Mouse (Mus musculus): Measurements from ENCODE around the gene Zfp553. TPM values are rescaled to one million over a fixed set of nuclear protein-coding genes. Genes with fewer than 3 reads are reported as not detected.

Zfp553 gene
- polyA plus RNA-seq, 1 experiment from 2014 or later: 7.4 TPM

GRCm38 (mm10) chr7:127188305-127189276 lies 44.3 kb upstream of the Zfp553 start:
- WGBS: 78% methylated on average over 17 of the region's 17 CpGs
- Histone ChIP-seq H3K27me3 (replicated peaks; ENCODE audit: control insufficient read depth, insufficient read depth, low read length) (no peaks in the 10 kb centered on the region), H3K4me2 (replicated peaks; ENCODE audit: low read depth) (no peak overlapping the region), H3K4me1 (replicated peaks; ENCODE audit: control insufficient read depth, insufficient read depth, low read length) (0 out of 2 replicates have a peak, but pooled peaks cover 6% of the 10 kb centered on the region), H3K9ac (ENCODE audit: low read depth, low read length) (no peak overlapping the region), H3K27ac (ENCODE audit: low read depth, low read length) (no peak overlapping the region), H3K4me3 (ENCODE audit: low read depth, low read length) (no peak overlapping the region), H3K9me3 (ENCODE audit: control insufficient read depth) (no peaks in the 10 kb centered on the region), H3K36me3 (ENCODE audit: control insufficient read depth, insufficient read depth) (peaks cover 25% of the 10 kb centered on the region)
- no peak for TF ChIP-seq CTCF (IDR thresholded peaks at IDR 0.05; ENCODE audit: low read depth)
- ATAC-seq: no peak

- Histone ChIP-seq H3K9me3 (ENCODE audit: control insufficient read depth) (no peaks in the 10 kb centered on the region), H3K27ac (ENCODE audit: low read depth, low read length) (no peak overlapping the region), H3K9ac (ENCODE audit: low read depth, low read length) (no peak overlapping the region), H3K4me1 (replicated peaks; ENCODE audit: control insufficient read depth, insufficient read depth, low read length) (peaks cover 11% of the 10 kb centered on the region; the same call in 1 of the 2 replicates), H3K4me2 (replicated peaks; ENCODE audit: low read depth) (no peak overlapping the region), H3K4me3 (ENCODE audit: low read depth, low read length) (no peak overlapping the region), H3K36me3 (ENCODE audit: control insufficient read depth, insufficient read depth) (peaks cover 33% of the 10 kb centered on the region), H3K27me3 (replicated peaks; ENCODE audit: control insufficient read depth, insufficient read depth, low read length) (no peaks in the 10 kb centered on the region)
- 77% methylated on average over 6 of the region's 6 CpGs for WGBS
- ATAC-seq: no peak
- TF ChIP-seq CTCF (IDR thresholded peaks at IDR 0.05; ENCODE audit: low read depth): no peak
Observed at GRCm38 (mm10) chr7:127190672-127191071, 42.2 kb upstream of the Zfp553 start.

GRCm38 (mm10) chr7:127192989-127193388 lies 39.9 kb upstream of the Zfp553 start:
- 85% methylated on average over 5 of the region's 5 CpGs for WGBS

GRCm38 (mm10) chr7:127194011-127194632 lies 38.7 kb upstream of the Zfp553 start:
- H3K4me2 ChIP-seq (replicated peaks; ENCODE audit: low read depth): peak overlapping the region; percentile 79; the same call in 1 of the 2 replicates
- no peak for TF ChIP-seq CTCF (IDR thresholded peaks at IDR 0.05; ENCODE audit: low read depth)
- ATAC-seq: no peak
- peaks cover 54% of the 10 kb centered on the region for H3K36me3 ChIP-seq (ENCODE audit: control insufficient read depth, insufficient read depth)
- H3K4me3 ChIP-seq (ENCODE audit: low read depth, low read length): no peak overlapping the region
- H3K27ac ChIP-seq (ENCODE audit: low read depth, low read length): 0 out of 2 replicates have a peak overlapping the region, but pooled peaks have one; percentile 15
- no peak overlapping the region for H3K9ac ChIP-seq (ENCODE audit: low read depth, low read length)
- 81% methylated on average over 17 of the region's 17 CpGs for WGBS
- H3K4me1 ChIP-seq (replicated peaks; ENCODE audit: control insufficient read depth, insufficient read depth, low read length): peaks cover 18% of the 10 kb centered on the region; the same call in 1 of the 2 replicates
- no peaks in the 10 kb centered on the region for H3K27me3 ChIP-seq (replicated peaks; ENCODE audit: control insufficient read depth, insufficient read depth, low read length)
- no peaks in the 10 kb centered on the region for H3K9me3 ChIP-seq (ENCODE audit: control insufficient read depth)

More at GRCm38 (mm10) chr7:127192989-127193388, 39.9 kb upstream of the Zfp553 start:
- Histone ChIP-seq H3K4me2 (replicated peaks; ENCODE audit: low read depth) (no peak overlapping the region), H3K9ac (ENCODE audit: low read depth, low read length) (no peak overlapping the region), H3K36me3 (ENCODE audit: control insufficient read depth, insufficient read depth) (peaks cover 43% of the 10 kb centered on the region), H3K27me3 (replicated peaks; ENCODE audit: control insufficient read depth, insufficient read depth, low read length) (no peaks in the 10 kb centered on the region), H3K4me3 (ENCODE audit: low read depth, low read length) (no peak overlapping the region), H3K4me1 (replicated peaks; ENCODE audit: control insufficient read depth, insufficient read depth, low read length) (peaks cover 18% of the 10 kb centered on the region; the same call in 1 of the 2 replicates), H3K9me3 (ENCODE audit: control insufficient read depth) (no peaks in the 10 kb centered on the region), H3K27ac (ENCODE audit: low read depth, low read length) (peak overlapping the region; percentile 60)
- ATAC-seq: no peak
- TF ChIP-seq CTCF (IDR thresholded peaks at IDR 0.05; ENCODE audit: low read depth): no peak

- Histone ChIP-seq H3K4me2 (replicated peaks; ENCODE audit: low read depth) (peak overlapping the region; percentile 79), H3K9me3 (ENCODE audit: control insufficient read depth) (no peaks in the 10 kb centered on the region), H3K36me3 (ENCODE audit: control insufficient read depth, insufficient read depth) (peaks cover 59% of the 10 kb centered on the region), H3K27me3 (replicated peaks; ENCODE audit: control insufficient read depth, insufficient read depth, low read length) (no peaks in the 10 kb centered on the region), H3K27ac (ENCODE audit: low read depth, low read length) (no peak overlapping the region), H3K4me1 (replicated peaks; ENCODE audit: control insufficient read depth, insufficient read depth, low read length) (peaks cover 18% of the 10 kb centered on the region; the same call in 1 of the 2 replicates), H3K9ac (ENCODE audit: low read depth, low read length) (0 out of 2 replicates have a peak overlapping the region, but pooled peaks have one; percentile 67), H3K4me3 (ENCODE audit: low read depth, low read length) (peak overlapping the region; percentile 75)
- WGBS: 52% methylated on average over 7 of the region's 7 CpGs
- no peak for ATAC-seq
- TF ChIP-seq CTCF (IDR thresholded peaks at IDR 0.05; ENCODE audit: low read depth): no peak
Observed at GRCm38 (mm10) chr7:127194633-127195029, 38.2 kb upstream of the Zfp553 start.

All from intestine, postnatal 0 days (tissue).